Mouse (Mus musculus) ES-E14 (cell line): ENCODE measurements around the gene Phc3. TPM values are rescaled to one million over a fixed set of nuclear protein-coding genes. Genes with fewer than 3 reads are reported as not detected.
A peak's percentile ranks its signal among the peaks of the same experiment; 100 is the strongest.

Source experiments
- DNase-seq: peaks from one replicate; pipeline ENCODE4 v3.0.0-alpha.2; 2013; ENCODE audit warnings: low read depth, low spot score
- H3K27ac ChIP-seq: 2 replicates; pipeline ENCODE4 v1.5.1; 2012; ENCODE audit warnings: low read depth, mild to moderate bottlenecking, low read length, moderate library complexity, mixed read lengths; ENCODE audit not compliant: poor library complexity, insufficient read depth, severe bottlenecking
- H3K36me3 ChIP-seq: 2 replicates; pipeline ENCODE4 v1.6.1; 2012; ENCODE audit warnings: mild to moderate bottlenecking, low read length, moderate library complexity, mixed read lengths; ENCODE audit not compliant: control insufficient read depth, poor library complexity, insufficient read depth, severe bottlenecking
- H3K4me1 ChIP-seq, 2 experiments: fragments of 150-350 bp in 1 of 2; sonication (generic) in 1 of 2; 2 replicates each; pipeline ENCODE4 v1.6.1; 2012; ENCODE audit warnings: low read length in 2 of 2, mild to moderate bottlenecking in 1 of 2, mixed read lengths in 1 of 2; ENCODE audit not compliant: control insufficient read depth in 2 of 2, insufficient read depth in 2 of 2, poor library complexity in 1 of 2
- H3K4me3 ChIP-seq, 2 experiments: fragments of 150-350 bp in 1 of 2; sonication (generic) in 1 of 2; 2 replicates each; pipeline ENCODE4 v1.5.1; 2012; ENCODE audit warnings: low read length in 2 of 2, low read depth in 1 of 2, mild to moderate bottlenecking in 1 of 2, mixed read lengths in 1 of 2; ENCODE audit not compliant: insufficient read depth in 1 of 2, poor library complexity in 1 of 2, severe bottlenecking in 1 of 2
- H3K9ac ChIP-seq: 2 replicates; pipeline ENCODE4 v1.6.1; 2012; ENCODE audit warnings: low read depth, mild to moderate bottlenecking, low read length, mixed read lengths; ENCODE audit not compliant: poor library complexity, insufficient read depth, severe bottlenecking
- H3K9me3 ChIP-seq: fragments of 150-350 bp; sonication (generic); 2 replicates; pipeline ENCODE4 v1.6.1; 2012; ENCODE audit warnings: low read depth, mild to moderate bottlenecking, low read length; ENCODE audit not compliant: control insufficient read depth, insufficient read depth
- CHD2 ChIP-seq: IDR thresholded peaks from 2 replicates; pipeline ENCODE4 v1.6.1; 2014; ENCODE audit warnings: mild to moderate bottlenecking, low read depth, low read length, inconsistent platforms
- HCFC1 ChIP-seq: IDR thresholded peaks from 2 replicates; pipeline ENCODE4 v1.6.1; 2012; ENCODE audit warnings: low read length, inconsistent platforms, borderline replicate concordance; ENCODE audit not compliant: insufficient read depth
- MAFK ChIP-seq: IDR thresholded peaks from 2 replicates; pipeline ENCODE4 v1.6.1; 2014; ENCODE audit warnings: mild to moderate bottlenecking, low read depth, low read length, inconsistent platforms; ENCODE audit not compliant: insufficient read depth
- ZC3H11A ChIP-seq: IDR thresholded peaks from 2 replicates; pipeline ENCODE4 v1.6.1; 2012; ENCODE audit warnings: low read depth, mild to moderate bottlenecking, inconsistent platforms, low read length, borderline replicate concordance
- ZNF384 ChIP-seq: IDR thresholded peaks from 2 replicates; pipeline ENCODE4 v1.6.1; 2012; ENCODE audit warnings: low read depth, low read length, inconsistent platforms
- in situ Hi-C, 2 experiments: fragments of 600-800 bp; cut with MboI; formaldehyde crosslinking; loops; one replicate each; pipeline ENCODE4 v1.15.1; 2025; ENCODE audit warnings: low sequenced_read_pairs in 2 of 2, inconsistent platforms in 1 of 2; ENCODE audit not compliant: unreplicated experiment in 2 of 2
- total RNA-seq: library from RNA; depleted of rRNA; stranded (reverse); fragments of 300-350 nt; gene quantifications from 2 replicates; pipeline ENCODE4 v1.2.3, GENCODE M21; 2012

Gene Phc3
- total RNA-seq, 1 experiment = 7.1 TPM

DNA sequence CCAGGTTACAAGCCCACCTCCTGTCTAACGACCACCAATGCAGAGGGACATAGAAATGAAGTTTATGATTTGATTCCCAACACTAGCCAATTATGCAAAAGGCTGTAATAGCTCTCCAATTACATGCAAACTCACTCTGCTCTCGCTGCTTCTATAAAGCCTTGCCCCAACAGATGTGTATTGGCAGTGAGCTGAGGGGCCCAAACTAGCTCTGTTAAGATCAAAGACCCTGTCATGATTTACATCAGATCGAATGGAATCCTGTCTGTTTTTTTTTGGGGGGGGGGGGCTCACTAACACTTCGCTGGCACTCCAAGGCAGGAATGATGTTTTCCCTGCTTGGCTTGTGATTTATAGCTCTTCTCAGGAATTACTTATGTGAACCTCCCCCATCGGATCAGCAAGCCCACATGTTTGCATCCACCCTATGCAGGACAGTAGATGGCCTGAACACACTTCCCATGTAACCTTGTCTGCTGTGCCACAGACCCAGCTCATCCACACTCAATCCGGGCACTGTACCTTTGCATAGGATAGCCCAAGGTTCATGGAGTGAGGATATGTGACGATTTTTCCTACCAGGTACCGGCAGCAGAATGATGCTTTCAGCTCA, 13.8 kb upstream of the Phc3 start:
- Histone ChIP-seq H3K36me3 (no peaks in the 10 kb centered on the region), H3K9me3 (no peaks in the 10 kb centered on the region), H3K4me3 (no peak overlapping the region), H3K4me1 (no peaks in the 10 kb centered on the region), H3K9ac (no peak overlapping the region), H3K27ac (no peak overlapping the region)
- no peak for TF ChIP-seq CHD2
- DNase-seq = no peak
- in situ Hi-C loops = no loop called here

DNA sequence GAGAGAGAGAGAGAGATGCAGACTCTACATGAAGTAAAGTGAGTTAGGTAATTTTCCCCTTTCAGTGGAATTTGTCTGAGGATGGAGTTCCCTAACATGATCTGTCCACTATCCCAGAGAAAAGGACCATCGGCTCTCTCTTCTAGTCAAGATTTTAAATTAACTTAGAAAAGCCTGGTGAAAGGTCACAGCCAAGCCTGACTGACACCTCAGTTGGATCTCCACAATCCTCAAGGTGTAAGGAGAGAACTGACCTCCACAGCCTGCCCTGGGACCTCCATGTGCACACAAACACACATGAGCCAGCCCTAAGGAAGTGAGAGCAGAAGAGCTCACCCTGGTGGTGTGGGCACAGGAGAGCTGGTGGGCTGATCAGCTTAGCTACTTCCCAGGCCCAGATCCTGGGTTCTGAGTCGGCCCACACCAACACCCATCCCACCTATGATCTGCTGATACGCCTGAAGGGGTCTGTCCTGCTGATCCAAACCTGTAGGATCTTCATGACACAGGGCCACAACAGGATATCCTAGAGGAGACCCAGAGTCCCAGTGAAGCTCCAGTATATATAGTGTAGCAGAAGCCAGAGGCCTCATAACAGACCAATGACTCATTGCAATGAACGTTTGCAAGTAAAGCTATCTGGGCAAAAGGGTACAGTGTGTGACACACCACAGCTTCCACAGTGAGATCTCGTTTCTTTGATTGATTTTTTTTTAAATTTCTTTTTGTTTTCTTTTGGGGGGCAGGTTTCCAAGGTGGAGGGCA, 12.6 kb upstream of the Phc3 start:
- in situ Hi-C loops = no loop called here
- H3K27ac ChIP-seq = no peak overlapping the region
- H3K9me3 ChIP-seq = no peaks in the 10 kb centered on the region
- no peak for DNase-seq
- no peak for TF ChIP-seq ZC3H11A
- H3K36me3 ChIP-seq = no peaks in the 10 kb centered on the region
- no peaks in the 10 kb centered on the region for H3K4me1 ChIP-seq
- H3K9ac ChIP-seq = no peak overlapping the region
- H3K4me3 ChIP-seq = no peak overlapping the region

DNA sequence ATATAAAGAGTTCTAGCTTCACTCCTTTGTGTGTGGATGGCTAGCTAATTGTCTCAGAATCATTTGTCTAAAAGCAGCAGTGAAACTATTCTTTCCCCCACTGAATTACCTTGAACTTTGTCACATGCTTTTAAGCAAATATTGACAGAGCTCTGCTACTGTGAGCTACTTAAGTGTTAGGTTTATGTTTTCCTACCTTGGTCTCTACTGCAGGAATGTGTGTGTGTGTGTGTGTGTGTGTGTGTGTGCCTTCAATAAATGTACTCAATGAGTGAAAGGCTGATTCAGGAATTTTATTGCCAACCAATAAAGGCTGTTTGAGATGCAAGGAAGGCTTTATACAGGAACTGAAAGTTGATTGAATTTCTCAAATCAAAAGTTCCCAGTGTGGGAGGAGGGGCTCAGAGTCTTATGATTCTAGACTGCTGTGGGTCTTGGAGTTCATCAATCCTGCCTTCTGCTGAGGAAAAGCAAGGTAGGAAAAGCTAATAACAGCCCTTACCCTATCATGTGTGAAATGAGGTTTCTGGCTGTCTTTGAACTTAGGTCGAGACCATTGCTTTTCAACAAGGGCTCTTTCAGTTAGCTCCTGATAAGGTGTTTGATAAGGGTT, 7.9 kb upstream of the Phc3 start:
- no peak for DNase-seq
- H3K4me3 ChIP-seq = no peak overlapping the region
- TF ChIP-seq CHD2 = no peak
- no peak for TF ChIP-seq ZNF384
- TF ChIP-seq MAFK = no peak
- TF ChIP-seq HCFC1 = no peak
- TF ChIP-seq ZC3H11A = no peak
- in situ Hi-C loops = no loop called here
- H3K9me3 ChIP-seq = no peaks in the 10 kb centered on the region
- no peak overlapping the region for H3K27ac ChIP-seq
- no peaks in the 10 kb centered on the region; a peak in 1 of 4 replicates for H3K4me1 ChIP-seq
- no peak overlapping the region for H3K9ac ChIP-seq
- H3K36me3 ChIP-seq = no peaks in the 10 kb centered on the region

DNA sequence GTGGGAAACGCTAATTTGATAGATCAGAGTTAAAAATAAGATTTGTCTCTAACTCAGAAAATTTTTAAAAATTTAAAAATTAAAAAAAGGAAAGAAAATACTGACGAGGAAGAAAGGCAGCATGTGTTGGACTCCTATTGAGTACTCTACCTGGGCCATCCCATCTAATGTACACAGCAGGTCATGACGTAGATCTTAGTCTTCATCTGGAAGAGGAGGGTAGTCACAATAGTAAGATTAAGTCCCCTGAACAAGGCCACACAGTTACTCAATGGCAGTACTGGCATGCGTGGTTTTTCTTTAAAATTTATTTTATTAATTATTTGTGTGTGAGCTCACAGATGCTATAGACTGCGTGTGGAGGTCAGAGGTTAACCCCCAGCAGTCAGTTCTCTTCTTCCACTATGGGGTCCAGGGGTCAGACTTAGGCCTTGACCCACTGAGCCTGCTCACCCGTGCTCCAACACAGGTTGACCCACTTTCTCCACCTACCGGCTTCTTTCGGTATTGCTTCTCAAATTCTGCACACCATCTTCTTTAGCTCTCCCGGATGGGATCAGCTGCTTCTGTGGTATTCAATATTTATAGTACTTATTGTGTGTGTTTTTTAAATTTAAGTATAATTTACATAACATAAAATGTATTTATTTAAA, 6.0 kb upstream of the Phc3 start:
- Histone ChIP-seq H3K36me3 (no peaks in the 10 kb centered on the region), H3K27ac (no peak overlapping the region), H3K4me3 (no peak overlapping the region), H3K9ac (no peak overlapping the region), H3K4me1 (no peaks in the 10 kb centered on the region; a peak in 1 of 4 replicates), H3K9me3 (no peaks in the 10 kb centered on the region)
- in situ Hi-C loops = no loop called here
- TF ChIP-seq ZC3H11A = 0 out of 2 replicates have a peak, but pooled peaks have one; percentile 15
- TF ChIP-seq HCFC1 = no peak; the same call in 1 of the 2 replicates
- TF ChIP-seq CHD2 = no peak
- DNase-seq = peak; percentile 74
